Mouse (Mus musculus) kidney, embryonic 14.5 days (tissue): ENCODE results near the gene Bpi. TPM values are rescaled to one million over a fixed set of nuclear protein-coding genes. Genes with fewer than 3 reads are reported as not detected.

Experiments
- ATAC-seq: fragments of 200-750 bp; cut with Nextera tagmentation; 2 replicates; pipeline ENCODE4 v1.8.0; 2017; ENCODE audit warnings: moderate number of reproducible peaks, mild to moderate bottlenecking, moderate TSS enrichment, moderate library complexity; ENCODE audit not compliant: low FRiP score, low TSS enrichment
- H3K27ac ChIP-seq: fragments of 300-500 bp; sonication (generic); 2 replicates; pipeline ENCODE4 v1.5.1; 2014; ENCODE audit warnings: low read depth, mild to moderate bottlenecking, low read length, moderate library complexity, mixed read lengths
- H3K27me3 ChIP-seq: fragments of 300-500 bp; sonication (generic); 2 replicates; pipeline ENCODE4 v1.6.1; 2014; ENCODE audit warnings: mild to moderate bottlenecking, low read length; ENCODE audit not compliant: control insufficient read depth, insufficient read depth
- H3K36me3 ChIP-seq: fragments of 300-500 bp; sonication (generic); 2 replicates; pipeline ENCODE4 v1.6.1; 2014; ENCODE audit warnings: low read length, mixed read lengths; ENCODE audit not compliant: control insufficient read depth, insufficient read depth
- H3K4me1 ChIP-seq: fragments of 300-500 bp; sonication (generic); 2 replicates; pipeline ENCODE4 v1.6.1; 2014; ENCODE audit warnings: low read length, mixed read lengths; ENCODE audit not compliant: control insufficient read depth, insufficient read depth
- H3K4me2 ChIP-seq: fragments of 300-500 bp; sonication (generic); replicated peaks from 2 replicates; pipeline ENCODE4 v1.6.1; 2014; ENCODE audit warnings: low read depth, mild to moderate bottlenecking, low read length
- H3K4me3 ChIP-seq: fragments of 300-500 bp; sonication (generic); 2 replicates; pipeline ENCODE4 v1.5.1; 2014; ENCODE audit warnings: mild to moderate bottlenecking, low read length
- H3K9ac ChIP-seq: fragments of 300-500 bp; sonication (generic); 2 replicates; pipeline ENCODE4 v1.6.1; 2014; ENCODE audit warnings: low read depth, mild to moderate bottlenecking, low read length, moderate library complexity
- H3K9me3 ChIP-seq: fragments of 300-500 bp; sonication (generic); 2 replicates; pipeline ENCODE4 v1.6.1; 2016; ENCODE audit warnings: low read length; ENCODE audit not compliant: control insufficient read depth
- WGBS: fragments of 180-500 bp; shearing (Covaris S2); extraction: QIAGEN DNeasy Blood & Tissue Kit; methylation state at CpG from one replicate; pipeline ENCODE4 v1.1.7; 2014; 5-methylcytosine and 5-hydroxymethylcytosine counted together
- polyA plus RNA-seq: library from polyadenylated mRNA; unstranded; fragments of >200 nt; fragmentation: Nextera tagmentation; extraction: Ambion mirVana; gene quantifications from 2 replicates; pipeline ENCODE4 v1.2.1, GENCODE M21; 2014

The Bpi gene
- polyA plus RNA-seq, result 0.19 TPM in 1 of 2 replicates, not detected in the other

GRCm38 (mm10) chr2:158258005-158258418 lies at the start of gene Bpi:
Gene Bpi (plus strand): TSS chr2:158258094.
- H3K9ac ChIP-seq, result 0 out of 2 replicates have a peak within 1 kb of the TSS, but pooled peaks have one; percentile 37
- no peak within 1 kb of the TSS for H3K27ac ChIP-seq
- no peaks in the 10 kb centered on the region for H3K27me3 ChIP-seq
- no peaks in the 10 kb centered on the region for H3K9me3 ChIP-seq
- WGBS, result 51% methylated on average over 18 of the region's 18 CpGs
- peak; percentile 36; the same call in 1 of the 2 replicates for ATAC-seq
- H3K4me2 ChIP-seq, result peak within 1 kb of the TSS; percentile 4; the same call in 1 of the 2 replicates
- H3K36me3 ChIP-seq, result no peaks in the 10 kb centered on the region
- H3K4me1 ChIP-seq, result peaks cover 19% of the 10 kb centered on the region
- H3K4me3 ChIP-seq, result peak within 1 kb of the TSS; percentile 5; the same call in 1 of the 2 replicates

DNA sequence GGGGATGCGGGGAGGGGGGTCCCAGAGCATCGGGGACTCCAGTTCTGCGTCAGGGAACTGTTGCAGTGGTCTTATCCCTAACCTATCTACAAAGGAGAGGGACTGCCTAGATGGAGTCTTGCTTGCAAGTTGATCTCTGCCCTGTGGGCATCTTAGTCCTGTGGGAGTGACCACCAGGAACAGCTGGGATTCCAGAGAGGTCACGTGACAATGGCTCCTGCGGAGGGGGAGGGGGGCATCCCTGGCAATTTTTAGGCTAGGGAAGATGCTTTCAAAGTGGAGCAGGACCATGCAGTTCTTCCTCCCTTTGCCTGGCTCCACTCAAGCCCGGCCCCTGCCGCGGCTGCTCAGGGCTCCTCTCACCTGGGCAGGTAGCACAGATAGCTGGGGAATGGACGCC lies 48.1 kb upstream of the Bpi start:
- no peak for ATAC-seq
- Histone ChIP-seq H3K4me2 (peak overlapping the region; percentile 19; the same call in 1 of the 2 replicates), H3K27me3 (no peaks in the 10 kb centered on the region), H3K4me3 (no peak overlapping the region), H3K9ac (0 out of 2 replicates have a peak overlapping the region, but pooled peaks have one; percentile 23), H3K36me3 (no peaks in the 10 kb centered on the region), H3K4me1 (peaks cover 11% of the 10 kb centered on the region), H3K27ac (peak overlapping the region; percentile 37), H3K9me3 (no peaks in the 10 kb centered on the region)
- 49% methylated on average over 9 of the region's 9 CpGs for WGBS

DNA sequence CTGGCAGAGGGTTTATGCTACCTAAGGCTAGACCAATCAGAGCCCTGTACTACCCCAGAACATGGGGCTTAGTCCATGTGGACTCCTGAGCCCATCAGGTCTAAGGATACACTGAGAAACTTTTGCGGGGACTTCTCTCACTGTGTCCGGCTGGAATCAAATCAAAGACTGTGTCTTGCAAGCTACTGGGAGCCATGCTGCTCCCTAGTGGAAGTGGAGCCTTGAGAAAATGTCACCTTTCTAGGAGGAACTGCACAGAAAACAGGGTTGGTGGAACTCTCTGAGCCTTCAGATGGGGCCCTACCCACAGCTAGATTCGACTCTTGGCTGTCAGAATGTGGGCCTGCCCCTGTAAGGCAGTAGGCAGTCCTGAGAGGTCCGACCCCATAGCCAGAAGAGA lies 47.4 kb upstream of the Bpi start:
- ATAC-seq, result no peak
- H3K27ac ChIP-seq, result peak overlapping the region; percentile 20; the same call in 1 of the 2 replicates
- no peak overlapping the region for H3K4me3 ChIP-seq
- H3K4me2 ChIP-seq, result no peak overlapping the region
- 52% methylated on average over 4 of the region's 4 CpGs for WGBS
- no peaks in the 10 kb centered on the region for H3K27me3 ChIP-seq
- H3K9ac ChIP-seq, result no peak overlapping the region
- H3K9me3 ChIP-seq, result no peaks in the 10 kb centered on the region
- H3K36me3 ChIP-seq, result no peaks in the 10 kb centered on the region
- H3K4me1 ChIP-seq, result peaks cover 15% of the 10 kb centered on the region

DNA sequence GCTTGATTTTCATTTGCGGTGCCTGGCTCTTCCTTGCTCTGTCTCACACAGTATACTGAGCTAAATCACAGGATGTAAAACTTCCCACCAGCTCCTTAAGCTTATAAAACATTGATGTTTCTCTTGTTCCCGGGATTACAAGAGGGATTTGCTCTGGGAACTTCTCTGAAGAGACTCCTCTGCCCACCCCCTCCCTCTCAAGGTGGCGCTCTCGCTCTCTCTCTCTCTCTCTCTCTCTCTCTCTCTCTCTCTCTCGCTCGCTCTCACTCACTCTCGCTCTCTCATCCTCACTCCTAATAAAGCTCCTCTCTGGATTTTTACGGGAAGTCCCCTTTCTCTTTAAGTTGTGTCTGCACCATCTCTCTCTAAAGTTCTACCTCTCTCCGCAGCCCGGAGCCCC lies 46.9 kb upstream of the Bpi start:
- Histone ChIP-seq H3K4me1 (peaks cover 20% of the 10 kb centered on the region), H3K4me2 (no peak overlapping the region), H3K27me3 (no peaks in the 10 kb centered on the region), H3K9ac (no peak overlapping the region), H3K36me3 (no peaks in the 10 kb centered on the region), H3K4me3 (no peak overlapping the region), H3K9me3 (no peaks in the 10 kb centered on the region), H3K27ac (peak overlapping the region; percentile 20; the same call in 1 of the 2 replicates)
- ATAC-seq, result no peak
- WGBS, result 36% methylated on average over 10 of the region's 10 CpGs

DNA sequence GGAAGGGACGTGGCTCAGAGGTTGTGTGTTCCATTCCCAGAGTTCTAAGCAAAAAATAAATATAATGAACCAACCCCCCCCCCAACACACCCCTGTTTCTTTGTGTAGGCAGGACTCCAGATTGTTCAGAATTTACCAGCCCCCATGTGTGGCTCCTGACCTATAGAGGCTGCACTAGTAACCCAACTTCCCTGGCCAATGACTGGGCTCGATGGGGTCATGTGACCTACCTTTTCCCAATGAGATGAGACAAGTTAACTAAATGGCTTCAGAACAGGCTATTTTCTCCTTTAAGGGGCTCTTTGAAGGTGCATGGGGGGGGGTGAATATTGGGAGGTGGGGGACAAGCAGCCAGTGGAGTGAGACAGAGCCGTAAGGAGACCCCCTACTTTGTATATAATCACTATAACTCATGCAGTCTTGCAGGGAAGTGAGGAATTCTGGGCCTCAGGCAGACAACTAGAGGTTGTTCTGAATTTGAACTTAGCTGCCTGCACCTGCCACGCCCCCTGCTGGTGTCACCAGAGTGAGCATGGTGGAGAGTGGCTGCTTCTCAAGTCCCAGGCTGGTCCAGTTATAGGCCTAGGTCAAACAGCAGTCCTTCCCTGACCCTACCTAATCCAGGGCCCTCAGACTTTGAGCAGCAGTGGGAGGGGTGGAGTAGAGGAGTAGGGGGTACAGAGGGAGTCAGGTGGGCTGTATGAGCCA lies 46.0 kb upstream of the Bpi start:
- H3K9me3 ChIP-seq, result no peaks in the 10 kb centered on the region
- H3K4me3 ChIP-seq, result no peak overlapping the region
- H3K4me1 ChIP-seq, result peaks cover 26% of the 10 kb centered on the region
- 68% methylated on average over 4 of the region's 4 CpGs for WGBS
- ATAC-seq, result no peak
- H3K9ac ChIP-seq, result no peak overlapping the region; the same call in 1 of the 2 replicates
- H3K27ac ChIP-seq, result no peak overlapping the region
- no peaks in the 10 kb centered on the region for H3K27me3 ChIP-seq
- H3K4me2 ChIP-seq, result no peak overlapping the region
- no peaks in the 10 kb centered on the region for H3K36me3 ChIP-seq

DNA sequence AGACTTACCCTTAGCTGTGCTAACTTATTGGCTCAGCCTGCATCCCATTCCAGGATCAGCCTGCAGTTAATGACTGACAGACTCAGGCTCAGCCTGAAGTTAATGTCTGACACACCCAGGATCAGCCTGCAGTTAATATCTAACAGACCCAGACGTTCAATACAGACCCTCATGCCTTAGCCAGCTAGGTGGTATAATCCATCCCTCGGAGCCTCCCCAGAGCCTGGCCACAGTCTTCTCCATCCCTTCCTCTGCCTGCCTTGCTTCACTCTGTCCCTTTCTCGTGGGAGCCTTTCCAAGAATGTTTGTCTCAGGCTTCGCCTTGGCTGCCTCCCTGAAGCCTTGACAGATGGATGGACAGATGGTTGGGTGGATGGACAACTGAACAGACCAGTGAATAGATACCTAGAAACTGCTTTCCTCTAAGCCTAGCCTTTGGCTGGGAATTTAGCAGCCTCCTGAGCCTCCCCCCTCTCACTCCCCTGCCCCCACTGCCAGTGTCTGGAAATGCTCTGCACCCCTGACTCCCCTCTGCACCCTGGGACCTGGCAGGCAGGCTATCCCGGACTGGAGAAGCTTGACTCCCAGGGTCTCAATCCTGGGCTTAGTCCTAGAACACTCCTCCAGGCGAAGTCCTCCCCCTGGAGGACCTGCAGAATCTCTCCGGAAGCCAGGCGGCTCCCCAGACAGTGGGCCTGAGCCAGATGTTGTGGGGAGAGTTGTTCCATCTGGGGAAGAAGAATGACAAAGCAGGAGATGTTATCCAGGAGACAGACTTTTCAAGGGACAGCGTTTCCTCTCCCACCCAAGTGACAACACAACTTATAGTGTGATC lies 42.4 kb upstream of the Bpi start:
- peak; percentile 77 for ATAC-seq
- Histone ChIP-seq H3K36me3 (no peaks in the 10 kb centered on the region), H3K27me3 (no peaks in the 10 kb centered on the region)

GRCm38 (mm10) chr2:158216510-158216909 lies 41.4 kb upstream of the Bpi start:
- no peaks in the 10 kb centered on the region for H3K9me3 ChIP-seq
- WGBS, result 87% methylated on average over 8 of the region's 8 CpGs
- no peaks in the 10 kb centered on the region for H3K27me3 ChIP-seq
- no peak overlapping the region for H3K9ac ChIP-seq
- H3K4me2 ChIP-seq, result no peak overlapping the region
- ATAC-seq, result no peak
- no peaks in the 10 kb centered on the region for H3K36me3 ChIP-seq
- peaks cover 15% of the 10 kb centered on the region for H3K4me1 ChIP-seq
- H3K4me3 ChIP-seq, result no peak overlapping the region
- H3K27ac ChIP-seq, result peak overlapping the region; percentile 86

More for the DNA sequence above, 42.4 kb upstream of the Bpi start:
- no peak overlapping the region for H3K9ac ChIP-seq
- H3K4me2 ChIP-seq, result peak overlapping the region; percentile 8; the same call in 1 of the 2 replicates
- no peak overlapping the region for H3K4me3 ChIP-seq
- H3K9me3 ChIP-seq, result no peaks in the 10 kb centered on the region
- WGBS, result 45% methylated on average over 9 of the region's 9 CpGs
- peak overlapping the region; percentile 86 for H3K27ac ChIP-seq
- H3K4me1 ChIP-seq, result peaks cover 15% of the 10 kb centered on the region

- 79% methylated on average over 2 of the region's 2 CpGs for WGBS
These were observed 38.3 kb upstream of the Bpi start for GRCm38 (mm10) chr2:158219562-158219961.

More at GRCm38 (mm10) chr2:158219562-158219961, 38.3 kb upstream of the Bpi start:
- Histone ChIP-seq H3K9me3 (no peaks in the 10 kb centered on the region), H3K4me3 (no peak overlapping the region), H3K4me2 (no peak overlapping the region), H3K9ac (no peak overlapping the region), H3K4me1 (peaks cover 20% of the 10 kb centered on the region), H3K27me3 (no peaks in the 10 kb centered on the region), H3K36me3 (no peaks in the 10 kb centered on the region), H3K27ac (no peak overlapping the region)
- no peak for ATAC-seq
